Mouse (Mus musculus) natural killer cell, adult 2 months (primary cell): Measurements from ENCODE around the gene Grhl1.

Source experiments
- DNase-seq, 2 experiments: peaks; one replicate each; pipeline ENCODE4 v3.0.0; 2022; ENCODE audit warnings: low spot score in 2 of 2

Gene Grhl1

GRCm38 (mm10) chr12:24642370-24642802, 70.3 kb downstream of the Grhl1 start:
- no peak for DNase-seq

- DNase-seq, result no peak
Observed at GRCm38 (mm10) chr12:24644125-24644571, 72.1 kb downstream of the Grhl1 start.

- DNase-seq, result no peak
Observed at GRCm38 (mm10) chr12:24645901-24646300, 73.8 kb downstream of the Grhl1 start.

- no peak for DNase-seq
Observed at GRCm38 (mm10) chr12:24648094-24648493, 76.0 kb downstream of the Grhl1 start.

GRCm38 (mm10) chr12:24650415-24651062, 78.5 kb downstream of the Grhl1 start:
- DNase-seq, result no peak

- DNase-seq, result peak; percentile 94 to 96
Observed at GRCm38 (mm10) chr12:24651063-24651557, 79.0 kb downstream of the Grhl1 start, which contains the start of gene Klf11. Gene Klf11 (plus strand): TSS chr12:24651274.

- DNase-seq, result peak; percentile 93 to 95
Observed at GRCm38 (mm10) chr12:24651642-24652342, 79.7 kb downstream of the Grhl1 start.

GRCm38 (mm10) chr12:24654065-24654862, 82.2 kb downstream of the Grhl1 start:
- DNase-seq, result no peak

- DNase-seq, result no peak
Observed at GRCm38 (mm10) chr12:24656436-24656835, 84.4 kb downstream of the Grhl1 start.

GRCm38 (mm10) chr12:24658998-24659397, 86.9 kb downstream of the Grhl1 start:
- DNase-seq, result no peak

- DNase-seq, result no peak
Observed at GRCm38 (mm10) chr12:24659923-24660322, 87.8 kb downstream of the Grhl1 start.

GRCm38 (mm10) chr12:24661100-24661499, 89.0 kb downstream of the Grhl1 start:
- DNase-seq, result no peak

GRCm38 (mm10) chr12:24662131-24662530, 90.0 kb downstream of the Grhl1 start:
- no peak for DNase-seq
